In the genomic region with DNA sequence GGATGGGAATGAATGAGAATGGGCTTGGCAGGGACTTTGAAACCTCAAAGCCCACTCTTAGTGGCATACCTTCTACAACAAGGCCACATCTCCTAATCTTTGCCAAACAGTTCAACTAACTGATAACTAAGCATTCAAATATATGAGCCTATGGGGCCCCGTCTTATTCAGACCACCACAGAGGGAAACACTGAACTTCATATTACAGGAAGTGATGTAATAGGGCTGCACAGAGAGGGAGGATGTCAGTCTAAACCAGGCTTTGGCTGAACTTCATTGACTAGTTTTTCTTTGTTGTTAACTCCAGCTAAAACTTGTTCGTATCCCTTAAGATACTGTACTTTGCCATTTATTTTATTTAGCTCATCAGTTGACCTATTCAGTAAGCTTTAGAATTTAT, we compare ENCODE assay signal across 21 mouse cellular contexts. TPM values are rescaled to one million over a fixed set of nuclear protein-coding genes. Genes with fewer than 3 reads are reported as not detected.
DNase-seq lines count a peak whose midpoint lies in the region; ATAC-seq lines count a peak whose summit lies in the region.
"Had no signal": no experiment of that assay in that cellular context is flagged by ENCODE, and none has a peak within 500 bp of the region (broad histone marks: within the 10 kb centered on the region; RNA-seq: fewer than 3 reads in every experiment).

No protein-coding gene starts in this region.

- ATAC-seq in common myeloid progenitor, adult 5-6 weeks (replicated peaks; ENCODE audit: low read depth, poor library complexity, severe bottlenecking), result 0 out of 2 replicates have a peak, but pooled peaks have one; percentile 58
- peak; percentile 59 to 66; a peak in 2 of 4 replicates for ATAC-seq in hematopoietic stem cell, adult 5-6 weeks (replicated peaks in 1 of 2; ENCODE audit: insufficient read depth in 1 of 2, low FRiP score in 2 of 2, low TSS enrichment in 1 of 2, low read depth in 1 of 2, poor library complexity in 2 of 2, severe bottlenecking in 2 of 2)
- ATAC-seq: CD4-positive, CD25-positive, alpha-beta regulatory T cell, adult 4 months; forebrain, embryonic 13.5 days; forebrain, embryonic 15.5 days; forebrain, postnatal 0 days had no signal

- DNase-seq in right cerebral cortex, postnatal 25 days, result no peak
- DNase-seq in urinary bladder, postnatal 4 days (ENCODE audit: low spot score in 2 of 2), result no peak
- DNase-seq in Muller cell, postnatal 12 days (ENCODE audit: inconsistent ontology term), result no peak
- DNase-seq: adrenal gland, adult 2 months; adrenal gland, postnatal 10 days; adrenal gland, postnatal 25 days; B cell, adult 2 months; cerebellum, adult 11 months; cerebellum, adult 18-20 months; cerebellum, adult 8-10 months; cerebellum, adult 9-11 months; cerebellum, postnatal 14 days; cerebellum, postnatal 36 days; forebrain, postnatal 0 days had no signal

RNA-seq across cellular contexts. Expression of gene Spa17, which starts 16.4 kb away (rescaled TPM):
- total RNA-seq in common myeloid progenitor, adult 5-6 weeks (2017), result 5.9 and 15.3 TPM in 2 replicates
- 6.2 and 24.1 TPM in 2 replicates for total RNA-seq in hematopoietic stem cell, adult 5-6 weeks (2017)

RNA-seq across cellular contexts. Expression of gene Tbrg1, which starts 27.2 kb away (rescaled TPM):
- total RNA-seq in common myeloid progenitor, adult 5-6 weeks (2017), result 48.8 and 69.2 TPM in 2 replicates
- 59.9 and 89.5 TPM in 2 replicates for total RNA-seq in hematopoietic stem cell, adult 5-6 weeks (2017)

RNA-seq across cellular contexts. Expression of gene Panx3, which starts 39.1 kb away (rescaled TPM):
- not detected in 2 replicates for total RNA-seq in common myeloid progenitor, adult 5-6 weeks (2017)
- not detected in 2 replicates for total RNA-seq in hematopoietic stem cell, adult 5-6 weeks (2017)
- total RNA-seq: adrenal gland, postnatal 4 days; CH12.LX had no signal
